15 mouse cellular contexts compared by ENCODE assay signal in the genomic region with DNA sequence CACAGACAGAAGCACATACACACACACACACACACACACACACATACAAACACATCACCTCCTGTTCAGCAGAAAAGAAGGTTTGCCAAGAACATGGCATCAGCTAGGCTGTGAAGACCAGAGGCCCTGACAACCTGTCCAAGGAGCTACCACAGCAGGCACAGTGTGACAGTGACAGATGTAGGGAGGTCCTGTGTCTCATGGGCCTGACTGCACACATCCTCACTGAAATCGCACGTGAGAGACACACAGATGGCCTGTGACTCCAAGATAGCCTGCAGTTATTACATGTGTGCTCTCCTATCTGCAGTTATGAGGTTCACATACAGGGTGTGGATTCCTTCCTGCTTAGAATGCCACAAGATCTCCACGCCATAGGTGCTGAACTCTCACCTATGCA.
DNase-seq lines count a peak whose midpoint lies in the region; ATAC-seq and TF ChIP-seq lines count a peak whose summit lies in the region.
"Had no signal": no experiment of that assay in that cellular context is flagged by ENCODE, and none has a peak within 500 bp of the region (broad histone marks: within the 10 kb centered on the region; RNA-seq: fewer than 3 reads in every experiment).

No protein-coding gene starts in this region.

- H3K4me2 ChIP-seq in forebrain, embryonic 15.5 days (replicated peaks) = no peak overlapping the region
- no peak overlapping the region for H3K4me2 ChIP-seq in forebrain, embryonic 11.5 days (ENCODE audit: low read depth, low read length, severe bottlenecking)
- no peak overlapping the region for H3K4me2 ChIP-seq in intestine, embryonic 16.5 days (ENCODE audit: low read depth, low read length)
- H3K4me2 ChIP-seq: midbrain, embryonic 13.5 days had no signal

- WGBS in forebrain, embryonic 15.5 days = 75% methylated on average over 3 of the region's 3 CpGs
- WGBS in forebrain, embryonic 11.5 days = 81% methylated on average over 3 of the region's 3 CpGs
- WGBS in intestine, embryonic 16.5 days = 83% methylated on average over 3 of the region's 3 CpGs
- WGBS in lung, adult 2 months = 76% methylated on average over 3 of the region's 3 CpGs

- TF ChIP-seq POLR2A in lung, adult 2 months (IDR thresholded peaks at IDR 0.05; ENCODE audit: borderline replicate concordance, extremely low read depth, low read depth, low read length) = no peak

- ATAC-seq in forebrain, embryonic 15.5 days (replicated peaks) = peak; percentile 80
- ATAC-seq in forebrain, embryonic 11.5 days (replicated peaks; ENCODE audit: low FRiP score) = no peak
- peak; percentile 28; the same call in 1 of the 2 replicates for ATAC-seq in intestine, embryonic 16.5 days

- H3K9me3 ChIP-seq in forebrain, embryonic 15.5 days = no peaks in the 10 kb centered on the region
- no peaks in the 10 kb centered on the region for H3K9me3 ChIP-seq in forebrain, embryonic 11.5 days (ENCODE audit: control insufficient read depth, low read length)
- H3K9me3 ChIP-seq in intestine, embryonic 16.5 days (ENCODE audit: control insufficient read depth, low read length) = no peaks in the 10 kb centered on the region
- H3K9me3 ChIP-seq: midbrain, embryonic 13.5 days had no signal

- TF ChIP-seq CTCF in lung, adult 2 months (IDR thresholded peaks at IDR 0.05; ENCODE audit: insufficient read depth, low read length) = no peak

- DNase-seq in forebrain, embryonic 11.5 days (ENCODE audit: low spot score) = no peak
- peak; percentile 42 for DNase-seq in left cerebral cortex, postnatal 4 days
- no peak for DNase-seq in left cerebral cortex, adult 11 months (ENCODE audit: low spot score)
- peak; percentile 9 for DNase-seq in retina, embryonic 14.5 days (ENCODE audit: low spot score)
- DNase-seq in lung, adult 2 months = no peak
- no peak for DNase-seq in gastrocnemius, adult 8-10 months (ENCODE audit: low spot score in 2 of 2)
- DNase-seq: B cell, adult 2 months; cerebellum, adult 18-20 months; lung, adult 18-20 months; lung, postnatal 4 days; right cerebral cortex, postnatal 14 days; thymus, adult 18-20 months had no signal

- H3K36me3 ChIP-seq in forebrain, embryonic 15.5 days = no peaks in the 10 kb centered on the region
- H3K36me3 ChIP-seq in forebrain, embryonic 11.5 days (ENCODE audit: control insufficient read depth, insufficient read depth, low read length) = no peaks in the 10 kb centered on the region
- H3K36me3 ChIP-seq in intestine, embryonic 16.5 days (ENCODE audit: control insufficient read depth, insufficient read depth, low read length) = no peaks in the 10 kb centered on the region
- H3K36me3 ChIP-seq: midbrain, embryonic 13.5 days had no signal

- H3K9ac ChIP-seq in forebrain, embryonic 15.5 days (replicated peaks) = no peak overlapping the region
- no peak overlapping the region for H3K9ac ChIP-seq in forebrain, embryonic 11.5 days (ENCODE audit: low read length)
- H3K9ac ChIP-seq in intestine, embryonic 16.5 days (ENCODE audit: low read depth, low read length) = no peak overlapping the region
- H3K9ac ChIP-seq: midbrain, embryonic 13.5 days had no signal

- no peaks in the 10 kb centered on the region for H3K27me3 ChIP-seq in forebrain, embryonic 15.5 days
- H3K27me3 ChIP-seq in forebrain, embryonic 11.5 days (ENCODE audit: control insufficient read depth, insufficient read depth, low read length) = no peaks in the 10 kb centered on the region
- no peaks in the 10 kb centered on the region for H3K27me3 ChIP-seq in intestine, embryonic 16.5 days (replicated peaks; ENCODE audit: control insufficient read depth, insufficient read depth, low read length)
- H3K27me3 ChIP-seq: midbrain, embryonic 13.5 days had no signal

- intact Hi-C loops in left cerebral cortex, postnatal 4 days (cut with DNase I) = no loop called here

- no peaks in the 10 kb centered on the region for H3K4me1 ChIP-seq in forebrain, embryonic 15.5 days
- H3K4me1 ChIP-seq in forebrain, embryonic 11.5 days (replicated peaks; ENCODE audit: control insufficient read depth, insufficient read depth, low read length) = no peaks in the 10 kb centered on the region
- no peaks in the 10 kb centered on the region for H3K4me1 ChIP-seq in intestine, embryonic 16.5 days (ENCODE audit: control insufficient read depth, insufficient read depth, low read length)
- H3K4me1 ChIP-seq in lung, adult 2 months (ENCODE audit: control insufficient read depth, insufficient read depth, low read length) = no peaks in the 10 kb centered on the region; the same call in 1 of the 2 replicates

- H3K27ac ChIP-seq in forebrain, embryonic 15.5 days (replicated peaks) = no peak overlapping the region
- no peak overlapping the region for H3K27ac ChIP-seq in forebrain, embryonic 11.5 days (ENCODE audit: low read depth, low read length)
- H3K27ac ChIP-seq in intestine, embryonic 16.5 days (ENCODE audit: low read length) = no peak overlapping the region
- H3K27ac ChIP-seq: midbrain, embryonic 13.5 days had no signal

- H3K4me3 ChIP-seq in forebrain, embryonic 15.5 days = no peak overlapping the region
- H3K4me3 ChIP-seq in forebrain, embryonic 11.5 days (ENCODE audit: low read depth, low read length) = no peak overlapping the region
- H3K4me3 ChIP-seq in intestine, embryonic 16.5 days (ENCODE audit: low read length) = no peak overlapping the region
- no peak overlapping the region for H3K4me3 ChIP-seq in lung, adult 2 months (replicated peaks; ENCODE audit: extremely low read depth, low read depth, low read length)
- H3K4me3 ChIP-seq: midbrain, embryonic 13.5 days had no signal

Comparison
In these comparisons a context has a peak if more than half of its experiments do, and no peak if none do; other contexts are left out.
1. DNase-seq: peak in left cerebral cortex, postnatal 4 days (single experiment) and retina, embryonic 14.5 days (single experiment); none in forebrain, embryonic 11.5 days (single experiment), left cerebral cortex, adult 11 months (single experiment), lung, adult 2 months (single experiment) and gastrocnemius, adult 8-10 months (0 of 2).